Mouse (Mus musculus) liver, embryonic 14.5 days (tissue): ENCODE data around the gene Pfkfb4. TPM values are rescaled to one million over a fixed set of nuclear protein-coding genes. Genes with fewer than 3 reads are reported as not detected.

Experiments used
- ATAC-seq: fragments of 200-750 bp; cut with Nextera tagmentation; 2 replicates; pipeline ENCODE4 v1.8.0; 2017; ENCODE audit warnings: moderate number of reproducible peaks, mild to moderate bottlenecking, moderate library complexity; ENCODE audit not compliant: insufficient read depth
- DNase-seq, 3 experiments: peaks; one replicate each; pipeline ENCODE4 v3.0.0-alpha.2; 2012 to 2013; ENCODE audit warnings: low read depth in 3 of 3, low spot score in 3 of 3
- H3K27ac ChIP-seq: fragments of 300-500 bp; sonication (generic); 2 replicates; pipeline ENCODE4 v1.5.1; 2014; ENCODE audit warnings: moderate library complexity, mild to moderate bottlenecking, control low read depth, inconsistent platforms
- H3K27me3 ChIP-seq: fragments of 300-500 bp; sonication (generic); 2 replicates; pipeline ENCODE4 v1.6.1; 2014; ENCODE audit warnings: mild to moderate bottlenecking, low read length, moderate library complexity; ENCODE audit not compliant: control insufficient read depth, insufficient read depth
- H3K36me3 ChIP-seq: fragments of 300-500 bp; sonication (generic); replicated peaks from 2 replicates; pipeline ENCODE4 v1.6.1; 2014; ENCODE audit warnings: low read depth; ENCODE audit not compliant: control insufficient read depth, insufficient read depth
- H3K4me1 ChIP-seq, 2 experiments: fragments of 200-500 bp in 1 of 2; fragments of 300-500 bp in 1 of 2; sonication (generic) in 1 of 2; replicated peaks; 2 replicates each; pipeline ENCODE4 v1.6.1; 2012 to 2014; ENCODE audit warnings: antibody characterized with exemption in 1 of 2, inconsistent platforms in 1 of 2, low read length in 1 of 2; ENCODE audit not compliant: control insufficient read depth in 2 of 2, insufficient read depth in 2 of 2
- H3K4me2 ChIP-seq: fragments of 300-500 bp; sonication (generic); 2 replicates; pipeline ENCODE4 v1.6.1; 2014; ENCODE audit warnings: low read depth, mild to moderate bottlenecking, control low read depth, moderate library complexity
- H3K4me3 ChIP-seq, 2 experiments: fragments of 200-500 bp in 1 of 2; fragments of 300-500 bp in 1 of 2; sonication (generic) in 1 of 2; 2 replicates each; pipeline ENCODE4 v1.5.1; 2012 to 2014; ENCODE audit warnings: low read depth in 2 of 2, low read length in 2 of 2, mild to moderate bottlenecking in 2 of 2, control low read depth in 1 of 2, inconsistent platforms in 1 of 2, moderate library complexity in 1 of 2; ENCODE audit not compliant: insufficient read depth in 1 of 2
- H3K9ac ChIP-seq: fragments of 300-500 bp; sonication (generic); replicated peaks from 2 replicates; pipeline ENCODE4 v1.6.1; 2014; ENCODE audit warnings: mild to moderate bottlenecking, control low read depth, moderate library complexity
- H3K9me3 ChIP-seq: fragments of 300-500 bp; sonication (generic); 2 replicates; pipeline ENCODE4 v1.6.1; 2016; ENCODE audit warnings: low read length, mixed read lengths; ENCODE audit not compliant: control insufficient read depth
- CTCF ChIP-seq: IDR thresholded peaks from 2 replicates; pipeline ENCODE4 v1.5.1; 2016; ENCODE audit warnings: antibody characterized with exemption, low read depth, control low read depth
- EP300 ChIP-seq: IDR thresholded peaks from 2 replicates; pipeline ENCODE4 v1.6.1; 2016; ENCODE audit warnings: antibody characterized with exemption, low read depth
- WGBS: fragments of 180-500 bp; shearing (Covaris S2); extraction: QIAGEN DNeasy Blood & Tissue Kit; methylation state at CpG from one replicate; pipeline ENCODE4 v1.1.7; 2014; ENCODE audit not compliant: insufficient replicate concordance; 5-methylcytosine and 5-hydroxymethylcytosine counted together
- polyA plus RNA-seq, 2 experiments: library from polyadenylated mRNA; depleted of rRNA in 1 of 2; stranded (reverse) in 1 of 2; unstranded in 1 of 2; fragments of >200 nt; fragmentation: Nextera tagmentation in 1 of 2; extraction: Ambion mirVana in 1 of 2; gene quantifications; 2 replicates each; pipeline versions ENCODE4 v1.2.1 to v1.2.3; 2012 to 2014

Pfkfb4 gene
- polyA plus RNA-seq, 2 experiments = 1.9 to 2.1 TPM

GRCm38 (mm10) chr9:108992085-108992469 lies 499 bp downstream of the Pfkfb4 start:
- Histone ChIP-seq H3K4me2 (peak overlapping the region; percentile 70), H3K9me3 (no peaks in the 10 kb centered on the region), H3K4me1 (peaks cover 6 to 37% of the 10 kb centered on the region in 2 experiments), H3K27me3 (no peaks in the 10 kb centered on the region), H3K9ac (no peak overlapping the region), H3K4me3 (peak overlapping the region; percentile 51 to 68), H3K27ac (no peak overlapping the region), H3K36me3 (no peaks in the 10 kb centered on the region)
- ATAC-seq (no peak; the same call in 1 of the 2 replicates), DNase-seq (no peak)
- TF ChIP-seq EP300 (no peak), CTCF (no peak)
- 18% methylated on average over 18 of the region's 18 CpGs for WGBS

GRCm38 (mm10) chr9:108992620-108993361 lies 1.2 kb downstream of the Pfkfb4 start:
- H3K27ac ChIP-seq = no peak overlapping the region
- peak overlapping the region; percentile 70 for H3K4me2 ChIP-seq
- H3K4me1 ChIP-seq = peaks cover 6 to 36% of the 10 kb centered on the region in 2 experiments
- peak overlapping the region in 1 of 2 experiments; percentile 51; a peak in 2 of 4 replicates for H3K4me3 ChIP-seq
- H3K9ac ChIP-seq = no peak overlapping the region
- no peaks in the 10 kb centered on the region for H3K27me3 ChIP-seq
- no peaks in the 10 kb centered on the region for H3K36me3 ChIP-seq
- no peaks in the 10 kb centered on the region for H3K9me3 ChIP-seq
- DNase-seq = no peak
- no peak for ATAC-seq
- WGBS = 43% methylated on average over 9 of the region's 9 CpGs
- TF ChIP-seq EP300 (no peak), CTCF (no peak)

GRCm38 (mm10) chr9:108996411-108996810 lies 4.8 kb downstream of the Pfkfb4 start:
- TF ChIP-seq EP300 = no peak
- TF ChIP-seq CTCF = no peak
- no peak overlapping the region for H3K27ac ChIP-seq
- DNase-seq (no peak), ATAC-seq (no peak)
- H3K27me3 ChIP-seq = no peaks in the 10 kb centered on the region
- no peak overlapping the region for H3K4me3 ChIP-seq
- no peak overlapping the region for H3K9ac ChIP-seq
- H3K4me2 ChIP-seq = no peak overlapping the region
- no peaks in the 10 kb centered on the region for H3K9me3 ChIP-seq
- peaks cover 0 to 22% of the 10 kb centered on the region in 2 experiments for H3K4me1 ChIP-seq
- WGBS = 59% methylated on average over 9 of the region's 9 CpGs
- no peaks in the 10 kb centered on the region for H3K36me3 ChIP-seq

GRCm38 (mm10) chr9:108998287-108999166 lies 6.9 kb downstream of the Pfkfb4 start:
- H3K9me3 ChIP-seq = no peaks in the 10 kb centered on the region
- no peaks in the 10 kb centered on the region for H3K27me3 ChIP-seq
- no peak overlapping the region for H3K4me3 ChIP-seq
- TF ChIP-seq CTCF = no peak
- TF ChIP-seq EP300 = no peak
- no peak overlapping the region for H3K27ac ChIP-seq
- no peaks in the 10 kb centered on the region for H3K36me3 ChIP-seq
- no peak overlapping the region for H3K4me2 ChIP-seq
- 57% methylated on average over 19 of the region's 19 CpGs for WGBS
- peaks cover 0 to 15% of the 10 kb centered on the region in 2 experiments for H3K4me1 ChIP-seq
- DNase-seq (no peak), ATAC-seq (no peak)
- no peak overlapping the region for H3K9ac ChIP-seq

- Histone ChIP-seq H3K27me3 (no peaks in the 10 kb centered on the region), H3K36me3 (no peaks in the 10 kb centered on the region), H3K4me3 (no peak overlapping the region), H3K9ac (no peak overlapping the region), H3K27ac (no peak overlapping the region), H3K4me2 (no peak overlapping the region), H3K9me3 (no peaks in the 10 kb centered on the region), H3K4me1 (peaks cover 0 to 15% of the 10 kb centered on the region in 2 experiments)
- ATAC-seq = no peak
- no peak for TF ChIP-seq CTCF
- no peak for TF ChIP-seq EP300
- 24% methylated on average over 4 of the region's 4 CpGs for WGBS
- DNase-seq = no peak
These were observed 7.6 kb downstream of the Pfkfb4 start for GRCm38 (mm10) chr9:108999167-108999526.
